Comparison of ENCODE assay signal across 16 mouse cellular contexts in the genomic region with DNA sequence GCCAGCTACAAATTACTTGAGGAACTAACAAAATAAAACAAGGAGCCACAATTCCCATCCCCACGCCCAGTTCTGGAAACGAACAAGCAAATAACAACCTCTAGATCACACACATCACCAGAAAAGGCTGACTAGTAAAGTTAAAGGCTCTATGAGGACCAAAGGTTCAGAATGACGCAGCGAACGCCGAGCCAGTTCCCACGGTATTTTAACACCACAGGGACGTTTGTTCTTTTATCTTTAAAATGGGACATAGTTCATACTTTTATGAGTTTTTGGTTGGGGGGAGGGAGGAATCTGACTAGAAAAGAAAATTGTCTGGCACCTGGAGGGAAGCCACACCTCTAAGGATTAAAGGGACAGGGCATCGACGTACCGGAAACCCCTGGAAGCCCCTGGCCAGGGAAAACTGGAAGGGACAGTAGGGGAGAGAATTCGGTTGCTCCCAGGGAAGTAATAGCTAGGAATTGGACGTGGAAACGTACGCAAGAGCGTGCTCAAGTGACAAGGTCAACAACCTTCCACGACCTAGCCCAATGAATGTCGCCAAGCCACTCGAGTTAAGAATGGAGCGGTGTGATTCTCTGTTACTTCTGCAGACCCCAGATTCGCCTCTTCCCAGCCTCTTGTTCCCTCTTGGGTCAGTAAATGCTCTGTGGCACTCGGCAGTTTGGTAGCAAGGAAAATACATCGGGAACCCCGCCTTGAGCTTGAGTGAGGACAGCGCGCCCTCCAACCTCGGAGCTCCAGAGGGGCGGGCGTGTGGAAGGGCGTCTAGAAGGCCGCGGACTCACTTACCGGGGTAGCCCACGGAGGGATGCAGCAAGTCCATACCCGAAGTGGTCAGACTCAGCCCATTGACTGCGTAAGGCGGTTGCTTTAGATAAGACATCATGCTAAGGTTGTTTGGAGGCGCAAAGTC. TPM values are rescaled to one million over a fixed set of nuclear protein-coding genes. Genes with fewer than 3 reads are reported as not detected.
A peak's percentile ranks its signal among the peaks of the same experiment; 100 is the strongest.
DNase-seq lines count a peak whose midpoint lies in the region; ATAC-seq and TF ChIP-seq lines count a peak whose summit lies in the region.
"Had no signal": no experiment of that assay in that cellular context is flagged by ENCODE, and none has a peak within 500 bp of the region (broad histone marks: within the 10 kb centered on the region; RNA-seq: fewer than 3 reads in every experiment).

No protein-coding gene starts in this region.

- peak overlapping the region; percentile 87 for H3K4me3 ChIP-seq in E14TG2a.4 (replicated peaks; ENCODE audit: low read length)
- H3K4me3 ChIP-seq in forebrain, embryonic 12.5 days (replicated peaks): peak overlapping the region; percentile 45
- H3K4me3 ChIP-seq in limb, embryonic 11.5 days (ENCODE audit: low read depth, low read length): no peak overlapping the region
- no peak overlapping the region for H3K4me3 ChIP-seq in kidney, embryonic 16.5 days (ENCODE audit: low read length)
- H3K4me3 ChIP-seq: limb, embryonic 12.5 days; lung, embryonic 15.5 days; neural tube, embryonic 12.5 days had no signal

- peak overlapping the region; percentile 65 for H3K9ac ChIP-seq in forebrain, embryonic 12.5 days
- no peak overlapping the region for H3K9ac ChIP-seq in limb, embryonic 11.5 days (ENCODE audit: low read length)
- H3K9ac ChIP-seq in kidney, embryonic 16.5 days (replicated peaks; ENCODE audit: low read length): no peak overlapping the region
- H3K9ac ChIP-seq: limb, embryonic 12.5 days; lung, embryonic 15.5 days; neural tube, embryonic 12.5 days had no signal

- peak overlapping the region; percentile 66 for H3K4me2 ChIP-seq in forebrain, embryonic 12.5 days
- H3K4me2 ChIP-seq in limb, embryonic 11.5 days (ENCODE audit: low read depth, severe bottlenecking): no peak overlapping the region
- H3K4me2 ChIP-seq in kidney, embryonic 16.5 days (replicated peaks; ENCODE audit: low read depth, low read length): no peak overlapping the region
- H3K4me2 ChIP-seq: limb, embryonic 12.5 days; lung, embryonic 15.5 days; neural tube, embryonic 12.5 days had no signal

- H3K9me3 ChIP-seq in E14TG2a.4 (ENCODE audit: low read length): no peaks in the 10 kb centered on the region
- H3K9me3 ChIP-seq in forebrain, embryonic 12.5 days: no peaks in the 10 kb centered on the region
- H3K9me3 ChIP-seq in limb, embryonic 11.5 days (ENCODE audit: control insufficient read depth, low read length): no peaks in the 10 kb centered on the region
- no peaks in the 10 kb centered on the region for H3K9me3 ChIP-seq in kidney, embryonic 16.5 days (ENCODE audit: low read length)
- H3K9me3 ChIP-seq: G1E; limb, embryonic 12.5 days; lung, embryonic 15.5 days; neural tube, embryonic 12.5 days had no signal

- TF ChIP-seq CTCF in E14TG2a.4 (conservative IDR thresholded peaks at IDR 0.05; ENCODE audit: low read length): no peak

- H3K27ac ChIP-seq in forebrain, embryonic 12.5 days: peak overlapping the region; percentile 53; the same call in 1 of the 2 replicates
- no peak overlapping the region for H3K27ac ChIP-seq in limb, embryonic 11.5 days (replicated peaks; ENCODE audit: low read depth, low read length)
- H3K27ac ChIP-seq in kidney, embryonic 16.5 days (ENCODE audit: low read length): no peak overlapping the region
- H3K27ac ChIP-seq: limb, embryonic 12.5 days; lung, embryonic 15.5 days; neural tube, embryonic 12.5 days had no signal

- H3K36me3 ChIP-seq in E14TG2a.4 (ENCODE audit: insufficient read depth, low read length): peaks cover 35% of the 10 kb centered on the region
- H3K36me3 ChIP-seq in forebrain, embryonic 12.5 days (replicated peaks): no peaks in the 10 kb centered on the region
- H3K36me3 ChIP-seq in limb, embryonic 11.5 days (ENCODE audit: control insufficient read depth, insufficient read depth, low read length): no peaks in the 10 kb centered on the region
- H3K36me3 ChIP-seq in kidney, embryonic 16.5 days (ENCODE audit: insufficient read depth, low read length): no peaks in the 10 kb centered on the region
- H3K36me3 ChIP-seq: G1E; limb, embryonic 12.5 days; lung, embryonic 15.5 days; neural tube, embryonic 12.5 days had no signal

- peaks cover 54% of the 10 kb centered on the region for H3K27me3 ChIP-seq in E14TG2a.4 (ENCODE audit: insufficient read depth, low read length)
- peaks cover 82% of the 10 kb centered on the region for H3K27me3 ChIP-seq in forebrain, embryonic 12.5 days
- peaks cover 86% of the 10 kb centered on the region for H3K27me3 ChIP-seq in limb, embryonic 11.5 days (ENCODE audit: control insufficient read depth, insufficient read depth, low read length)
- H3K27me3 ChIP-seq in kidney, embryonic 16.5 days (ENCODE audit: insufficient read depth, low read length): peaks cover 94% of the 10 kb centered on the region

- H3K4me1 ChIP-seq in E14TG2a.4 (replicated peaks; ENCODE audit: low read depth, low read length): peaks cover 91% of the 10 kb centered on the region
- peaks cover 59% of the 10 kb centered on the region for H3K4me1 ChIP-seq in forebrain, embryonic 12.5 days
- H3K4me1 ChIP-seq in limb, embryonic 11.5 days (ENCODE audit: control insufficient read depth, insufficient read depth, low read length): no peaks in the 10 kb centered on the region
- H3K4me1 ChIP-seq in kidney, embryonic 16.5 days (ENCODE audit: insufficient read depth, low read length): no peaks in the 10 kb centered on the region
- H3K4me1 ChIP-seq: lung, embryonic 15.5 days; neural tube, embryonic 12.5 days had no signal

- 4% methylated on average over 38 of the region's 38 CpGs for WGBS in forebrain, embryonic 12.5 days
- 2% methylated on average over 38 of the region's 38 CpGs for WGBS in limb, embryonic 11.5 days
- 3% methylated on average over 38 of the region's 38 CpGs for WGBS in kidney, embryonic 16.5 days

- ATAC-seq in forebrain, embryonic 12.5 days (ENCODE audit: low FRiP score): no peak
- ATAC-seq in limb, embryonic 11.5 days (ENCODE audit: insufficient number of reproducible peaks, low FRiP score, low TSS enrichment, low read depth): no peak
- no peak for ATAC-seq in megakaryocyte, adult 5-6 weeks (ENCODE audit: poor library complexity, severe bottlenecking)
- ATAC-seq in kidney, embryonic 16.5 days (ENCODE audit: low FRiP score, low TSS enrichment): no peak

- DNase-seq in R1 (ENCODE audit: low read depth, low spot score): peak; percentile 37
- peak; percentile 56 for DNase-seq in limb, embryonic 11.5 days (ENCODE audit: low spot score)
- no peak for DNase-seq in thymus, adult 18-20 months
- DNase-seq: adrenal gland, postnatal 10 days; cerebellum, adult 9-10 months; kidney, postnatal 14 days; thymus, adult 2 months had no signal

RNA-seq across cellular contexts. Expression of gene Otx2, which starts 11.7 kb away (rescaled TPM):
- polyA plus RNA-seq in forebrain, embryonic 12.5 days (2016; fragmentation: Nextera tagmentation; extraction: Ambion mirVana): 56.7 and 59.3 TPM in 2 replicates
- not detected in 2 replicates for polyA plus RNA-seq in limb, embryonic 11.5 days (2014; fragmentation: Nextera tagmentation; extraction: Ambion mirVana)
- not detected in 2 replicates for total RNA-seq in megakaryocyte, adult 5-6 weeks (2015)
- not detected in 2 replicates for total RNA-seq in megakaryocyte, adult 5-6 weeks (2017)
- polyA plus RNA-seq in kidney, embryonic 16.5 days (2015; fragmentation: Nextera tagmentation; extraction: Ambion mirVana): not detected in 2 replicates
- total RNA-seq: adrenal gland, postnatal 10 days had no signal
- polyA plus RNA-seq: G1E; heart, embryonic 16.5 days; limb, embryonic 12.5 days; lung, embryonic 15.5 days; neural tube, embryonic 12.5 days; thymus, adult 2 months had no signal

Comparison
In these comparisons a context has a peak if more than half of its experiments do, and no peak if none do; other contexts are left out.
1. H3K4me3 ChIP-seq: peak in E14TG2a.4 (single experiment) and forebrain, embryonic 12.5 days (single experiment); none in limb, embryonic 11.5 days (single experiment) and kidney, embryonic 16.5 days (single experiment).
2. DNase-seq: peak in R1 (single experiment) and limb, embryonic 11.5 days (single experiment); none in thymus, adult 18-20 months (0 of 2).
3. RNA of gene Otx2, which starts 11.7 kb away (polyA plus RNA-seq): 56.7 to 59.3 TPM in forebrain, embryonic 12.5 days; not detected in limb, embryonic 11.5 days and not detected in kidney, embryonic 16.5 days; every median in the first group is over 10 times any median in the second.